Mouse (Mus musculus) stomach, postnatal 0 days (tissue): ENCODE data around the gene Wdr45. TPM values are rescaled to one million over a fixed set of nuclear protein-coding genes. Genes with fewer than 3 reads are reported as not detected.
"Not testable (repeated sequence)": the region's sequence is repeated elsewhere in the genome, so short reads cannot be mapped to it uniquely, and the experiment has no call there.

Experiments
- ATAC-seq: fragments of 200-750 bp; cut with Nextera tagmentation; 2 replicates; pipeline ENCODE4 v1.8.0; 2017; ENCODE audit not compliant: low FRiP score, low TSS enrichment
- DNase-seq: peaks from one replicate; pipeline ENCODE4 v3.0.0-alpha.2; 2016; ENCODE audit warnings: low spot score
- H3K27ac ChIP-seq: fragments of 300-500 bp; sonication (generic); replicated peaks from 2 replicates; pipeline ENCODE4 v1.5.1; 2014; ENCODE audit warnings: mild to moderate bottlenecking, control low read depth
- H3K27me3 ChIP-seq: fragments of 300-500 bp; sonication (generic); 2 replicates; pipeline ENCODE4 v1.6.1; 2014; ENCODE audit warnings: low read length; ENCODE audit not compliant: control insufficient read depth, insufficient read depth
- H3K36me3 ChIP-seq: fragments of 300-500 bp; sonication (generic); 2 replicates; pipeline ENCODE4 v1.6.1; 2014; ENCODE audit warnings: low read length, mixed read lengths; ENCODE audit not compliant: control insufficient read depth, insufficient read depth
- H3K4me1 ChIP-seq: fragments of 300-500 bp; sonication (generic); replicated peaks from 2 replicates; pipeline ENCODE4 v1.6.1; 2014; ENCODE audit warnings: antibody characterized with exemption; ENCODE audit not compliant: control insufficient read depth, insufficient read depth
- H3K4me2 ChIP-seq: fragments of 300-500 bp; sonication (generic); replicated peaks from 2 replicates; pipeline ENCODE4 v1.6.1; 2014; ENCODE audit warnings: low read depth, mild to moderate bottlenecking, control low read depth, moderate library complexity
- H3K4me3 ChIP-seq: fragments of 300-500 bp; sonication (generic); 2 replicates; pipeline ENCODE4 v1.5.1; 2014; ENCODE audit warnings: low read depth, low read length, control low read depth
- H3K9ac ChIP-seq: fragments of 300-500 bp; sonication (generic); 2 replicates; pipeline ENCODE4 v1.6.1; 2014; ENCODE audit warnings: mild to moderate bottlenecking, low read length, control low read depth, mixed read lengths
- H3K9me3 ChIP-seq: fragments of 300-500 bp; sonication (generic); 2 replicates; pipeline ENCODE4 v1.6.1; 2016; ENCODE audit warnings: low read length; ENCODE audit not compliant: control insufficient read depth
- CTCF ChIP-seq: IDR thresholded peaks from 2 replicates; pipeline ENCODE4 v1.5.1; 2016; ENCODE audit warnings: antibody characterized with exemption, low read depth, mild to moderate bottlenecking, moderate library complexity
- EP300 ChIP-seq: optimal IDR thresholded peaks from 2 replicates; pipeline ENCODE3; 2016; ENCODE audit warnings: antibody characterized with exemption
- WGBS: fragments of 180-500 bp; shearing (Covaris S2); extraction: QIAGEN DNeasy Blood & Tissue Kit; methylation state at CpG from one replicate; pipeline ENCODE4 v1.1.7; 2014; 5-methylcytosine and 5-hydroxymethylcytosine counted together
- polyA plus RNA-seq: library from polyadenylated mRNA; unstranded; fragments of >200 nt; fragmentation: Nextera tagmentation; extraction: Ambion mirVana; gene quantifications from 2 replicates; pipeline ENCODE4 v1.2.1, GENCODE M21; 2015

Gene Wdr45
- polyA plus RNA-seq: 30.3 and 33.6 TPM in 2 replicates

DNA sequence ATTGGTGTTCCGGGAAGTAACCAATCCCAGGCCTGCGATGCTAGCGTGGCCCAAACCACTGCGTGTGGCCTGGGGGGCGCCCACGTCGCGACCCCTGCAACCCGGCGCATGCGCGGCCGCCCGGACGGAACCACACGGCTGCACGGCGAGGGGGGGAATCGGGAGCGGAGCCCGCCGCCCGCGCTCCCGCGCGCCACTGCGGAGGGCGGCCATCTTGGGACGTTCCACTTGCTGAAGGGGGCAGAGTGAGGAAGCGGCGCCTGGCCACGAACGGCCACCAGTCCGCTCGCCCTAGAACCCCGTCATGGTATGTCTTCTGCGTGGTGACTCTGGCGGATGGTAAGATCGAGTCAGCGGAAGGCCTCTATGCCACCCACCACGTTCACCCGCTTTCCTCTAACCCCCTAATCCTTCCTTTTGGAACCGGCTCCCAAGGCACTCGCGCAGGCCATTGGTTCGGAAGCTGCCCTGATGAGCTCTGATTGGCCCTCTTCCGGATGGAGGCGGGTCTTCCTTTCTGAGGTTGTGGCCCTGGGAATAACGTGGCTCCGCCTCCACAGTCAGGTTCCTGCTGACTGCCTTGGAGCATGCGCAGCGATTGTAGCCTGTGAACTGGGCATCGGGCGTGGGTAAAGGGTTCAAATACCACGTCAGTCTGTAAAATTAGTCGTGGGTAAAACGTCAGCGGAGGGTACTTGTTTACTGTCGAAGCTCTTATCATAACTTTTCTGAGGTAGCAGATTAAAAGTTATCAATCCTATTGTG is at the start of gene Wdr45:
Wdr45 (plus strand) TSS at position 199 of the 765 bp plus-strand sequence.
- Histone ChIP-seq H3K4me2 (peak within 1 kb of the TSS; percentile 43), H3K4me3 (peak within 1 kb of the TSS; percentile 28), H3K9ac (peak within 1 kb of the TSS; percentile 38; the same call in 1 of the 2 replicates)
- H3K36me3 ChIP-seq, H3K27ac ChIP-seq, H3K9me3 ChIP-seq, H3K27me3 ChIP-seq, H3K4me1 ChIP-seq: not testable (repeated sequence)
- peak; percentile 97 for ATAC-seq
- WGBS: 12% methylated on average over 37 of the region's 60 CpGs
- DNase-seq: peak; percentile 91

DNA sequence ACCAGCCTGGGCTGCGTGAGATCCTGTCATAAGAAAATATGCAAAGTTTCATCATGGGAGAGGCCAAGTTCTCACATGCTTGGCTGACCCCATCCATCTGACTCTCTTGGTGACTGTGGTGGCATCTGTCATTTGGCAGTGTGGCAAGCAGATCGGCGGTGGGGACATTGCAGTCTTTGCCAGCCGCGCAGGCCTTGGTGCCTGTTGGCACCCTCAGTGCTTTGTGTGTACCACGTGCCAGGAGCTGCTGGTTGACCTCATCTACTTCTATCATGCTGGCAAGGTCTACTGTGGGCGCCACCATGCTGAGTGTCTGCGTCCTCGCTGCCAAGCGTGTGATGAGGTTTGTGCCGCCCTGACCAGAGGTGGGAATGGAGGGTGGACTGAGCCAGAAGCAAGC is 49.3 kb upstream of the Wdr45 start:
- Histone ChIP-seq H3K27me3 (no peaks in the 10 kb centered on the region), H3K9ac (no peak overlapping the region), H3K4me3 (no peak overlapping the region), H3K27ac (no peak overlapping the region), H3K9me3 (no peaks in the 10 kb centered on the region), H3K4me2 (no peak overlapping the region), H3K36me3 (no peaks in the 10 kb centered on the region), H3K4me1 (no peaks in the 10 kb centered on the region)
- ATAC-seq (no peak), DNase-seq (no peak)
- 93% methylated on average over 9 of the region's 11 CpGs for WGBS
- TF ChIP-seq EP300 (no peak), CTCF (no peak)

DNA sequence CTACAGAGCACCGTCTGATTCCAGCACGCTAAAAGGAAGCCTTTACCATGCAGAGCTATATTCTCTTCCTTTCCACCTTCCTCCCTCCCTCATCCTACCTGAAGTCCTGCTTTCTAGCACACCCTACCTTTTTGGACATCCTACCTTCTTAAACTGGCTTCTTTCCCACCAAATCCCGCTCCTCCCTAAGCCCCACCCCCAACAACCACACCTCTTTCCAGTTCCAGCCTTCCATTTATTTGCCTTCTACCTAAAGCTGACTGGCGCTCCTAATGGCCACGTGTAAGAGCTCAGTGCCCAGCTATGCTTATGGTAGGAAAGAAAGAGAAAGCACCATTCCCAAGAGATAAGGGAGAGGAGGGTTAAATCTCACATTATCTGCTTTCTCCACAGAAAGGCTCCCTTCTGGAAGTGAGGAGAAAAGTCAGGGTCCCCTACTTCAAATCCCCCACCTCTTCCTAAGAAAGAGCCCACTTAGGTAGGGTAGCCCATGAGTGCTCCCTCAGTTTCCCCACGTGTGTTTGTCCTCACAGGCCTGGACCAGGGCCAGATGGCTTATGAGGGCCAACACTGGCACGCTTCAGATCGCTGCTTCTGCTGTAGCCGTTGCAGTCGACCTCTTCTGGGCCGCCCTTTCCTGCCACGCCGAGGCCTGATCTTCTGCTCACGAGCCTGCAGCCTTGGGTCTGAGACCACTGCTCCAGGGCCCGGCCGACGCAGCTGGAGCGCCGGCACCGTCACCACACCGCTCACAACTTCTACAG is 48.2 kb upstream of the Wdr45 start:
- no peak overlapping the region for H3K4me3 ChIP-seq
- H3K4me2 ChIP-seq: no peak overlapping the region
- no peaks in the 10 kb centered on the region for H3K4me1 ChIP-seq
- no peaks in the 10 kb centered on the region for H3K9me3 ChIP-seq
- H3K27me3 ChIP-seq: no peaks in the 10 kb centered on the region
- H3K9ac ChIP-seq: no peak overlapping the region
- no peaks in the 10 kb centered on the region for H3K36me3 ChIP-seq
- TF ChIP-seq CTCF (no peak), EP300 (no peak)
- ATAC-seq (no peak), DNase-seq (peak; percentile 36)
- H3K27ac ChIP-seq: no peak overlapping the region
- WGBS: 61% methylated on average over 20 of the region's 21 CpGs

DNA sequence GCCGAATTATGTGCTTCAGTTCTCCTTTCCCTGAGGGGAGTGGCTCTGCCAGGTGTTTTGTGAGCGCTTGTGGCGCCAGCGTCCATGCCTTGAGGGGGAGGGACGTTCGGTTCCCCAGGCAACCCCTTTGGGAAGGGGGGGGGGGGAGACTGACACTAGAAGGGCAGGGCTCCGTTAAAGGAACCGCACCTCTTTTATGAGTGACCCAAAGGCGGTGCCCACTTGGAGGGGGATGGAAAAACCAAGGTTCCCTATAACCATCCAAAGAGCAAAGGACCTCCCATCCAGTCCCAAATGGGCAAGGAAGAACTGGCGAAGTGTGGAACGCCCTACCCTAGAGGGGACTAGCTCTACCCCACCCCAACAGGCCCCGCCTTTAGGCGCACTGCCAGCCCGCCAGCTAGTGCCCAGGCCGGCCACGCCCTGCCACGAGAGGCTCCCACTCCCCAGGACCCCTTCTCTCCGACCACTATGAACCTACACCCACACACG is 43.7 kb upstream of the Wdr45 start:
- no peaks in the 10 kb centered on the region for H3K36me3 ChIP-seq
- H3K4me3 ChIP-seq: peak overlapping the region; percentile 55
- DNase-seq: peak; percentile 83
- no peaks in the 10 kb centered on the region for H3K9me3 ChIP-seq
- peak overlapping the region; percentile 86 for H3K27ac ChIP-seq
- no peak for TF ChIP-seq EP300
- no peak for TF ChIP-seq CTCF
- no peaks in the 10 kb centered on the region for H3K27me3 ChIP-seq
- no peaks in the 10 kb centered on the region for H3K4me1 ChIP-seq
- peak; percentile 74 for ATAC-seq
- H3K4me2 ChIP-seq: peak overlapping the region; percentile 50
- peak overlapping the region; percentile 60 for H3K9ac ChIP-seq
- 11% methylated on average over 15 of the region's 19 CpGs for WGBS

DNA sequence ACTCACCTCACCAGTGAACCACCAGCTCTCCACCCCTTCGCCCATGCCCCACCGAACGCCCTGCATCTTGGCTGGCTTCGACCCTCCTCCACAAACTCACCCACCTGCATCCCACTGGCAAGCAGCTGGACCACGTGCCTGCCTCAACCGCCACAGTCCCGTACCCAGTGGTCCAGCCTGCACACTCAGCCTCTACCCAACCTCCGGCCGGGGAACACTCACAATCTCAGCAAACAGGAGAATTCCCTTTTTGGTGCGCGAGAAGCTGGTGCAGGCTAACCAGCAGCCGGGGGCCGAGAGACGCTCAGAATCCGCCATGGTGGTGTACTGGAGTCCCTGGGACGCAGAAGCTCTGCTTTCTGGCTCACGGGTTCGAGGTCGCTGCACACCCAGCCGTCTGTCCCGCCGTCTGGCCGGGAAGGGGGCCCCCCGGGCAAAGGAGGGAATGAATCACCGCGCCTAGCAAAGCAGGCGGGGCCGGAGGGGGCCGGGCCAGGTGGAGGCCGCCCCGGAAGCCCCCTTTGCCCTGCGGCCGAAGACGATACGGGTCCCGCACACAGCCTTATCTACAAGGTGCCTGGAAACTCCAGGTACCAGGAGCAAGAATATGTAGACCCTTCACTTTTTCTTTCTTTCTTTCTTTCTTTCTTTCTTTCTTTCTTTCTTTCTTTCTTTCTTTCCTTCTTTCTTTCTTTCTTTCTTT is 43.1 kb upstream of the Wdr45 start, which contains the start of gene Plp2:
Plp2 (minus strand) TSS at position 470 of the 703 bp plus-strand sequence.
- peak; percentile 72 for DNase-seq
- 14% methylated on average over 26 of the region's 36 CpGs for WGBS
- peak; percentile 60 for ATAC-seq

More for the DNA sequence above, 43.1 kb upstream of the Wdr45 start, which contains the start of gene Plp2:
- Histone ChIP-seq H3K4me1 (no peaks in the 10 kb centered on the region), H3K27me3 (no peaks in the 10 kb centered on the region), H3K9me3 (no peaks in the 10 kb centered on the region), H3K27ac (peak within 1 kb of the TSS; percentile 86), H3K4me3 (peak within 1 kb of the TSS; percentile 55), H3K36me3 (no peaks in the 10 kb centered on the region), H3K9ac (peak within 1 kb of the TSS; percentile 60), H3K4me2 (peak within 1 kb of the TSS; percentile 50)
- TF ChIP-seq EP300 (no peak), CTCF (no peak)
